ENCODE assay signal across 14 mouse cellular contexts in genomic region chr11:45670156-45670830, GRCm38 (mm10).
DNase-seq lines count a peak whose midpoint lies in the region; ATAC-seq lines count a peak whose summit lies in the region.
"Had no signal": no experiment of that assay in that cellular context is flagged by ENCODE, and none has a peak within 500 bp of the region (broad histone marks: within the 10 kb centered on the region; RNA-seq: fewer than 3 reads in every experiment).

No protein-coding gene starts in this region.

- H3K9ac ChIP-seq in neural tube, embryonic 11.5 days (ENCODE audit: low read length): no peak overlapping the region

- H3K36me3 ChIP-seq in embryonic facial prominence, embryonic 10.5 days (replicated peaks): no peaks in the 10 kb centered on the region
- H3K36me3 ChIP-seq in neural tube, embryonic 11.5 days (ENCODE audit: control insufficient read depth, insufficient read depth, low read length): no peaks in the 10 kb centered on the region

- H3K4me1 ChIP-seq in embryonic facial prominence, embryonic 10.5 days: peaks cover 11% of the 10 kb centered on the region
- peaks cover 3% of the 10 kb centered on the region; the same call in 1 of the 2 replicates for H3K4me1 ChIP-seq in neural tube, embryonic 11.5 days (ENCODE audit: control insufficient read depth, insufficient read depth, low read length)

- no peak for ATAC-seq in neural tube, embryonic 11.5 days (ENCODE audit: insufficient read depth, low FRiP score, low TSS enrichment)
- ATAC-seq: inflammation-experienced regulatory T-cells, adult 6 months had no signal

- 33% methylated on average over 8 of the region's 8 CpGs for WGBS in embryonic facial prominence, embryonic 10.5 days
- 37% methylated on average over 8 of the region's 8 CpGs for WGBS in neural tube, embryonic 11.5 days

- DNase-seq in adrenal gland, postnatal 14 days: peak; percentile 34
- DNase-seq in adrenal gland, postnatal 25 days: no peak
- peak; percentile 20 for DNase-seq in kidney, adult 9 months
- DNase-seq in kidney, adult 18-20 months: no peak
- peak; percentile 36 for DNase-seq in embryonic facial prominence, embryonic 10.5 days (ENCODE audit: low spot score)
- peak; percentile 19 for DNase-seq in neural tube, embryonic 11.5 days (ENCODE audit: low spot score)
- no peak for DNase-seq in urinary bladder, adult 18-20 months (ENCODE audit: low spot score in 2 of 2)
- no peak for DNase-seq in spleen, adult 12 weeks (ENCODE audit: low spot score)
- DNase-seq: cerebellum, adult 11-12 months; heart, adult 2 months; heart, postnatal 10 days; right cerebral cortex, postnatal 25 days had no signal

- H3K9me3 ChIP-seq in embryonic facial prominence, embryonic 10.5 days: no peaks in the 10 kb centered on the region
- H3K9me3 ChIP-seq in neural tube, embryonic 11.5 days (ENCODE audit: control insufficient read depth, low read length): no peaks in the 10 kb centered on the region

- no peaks in the 10 kb centered on the region for H3K27me3 ChIP-seq in embryonic facial prominence, embryonic 10.5 days (replicated peaks; ENCODE audit: low read depth, poor library complexity, severe bottlenecking)
- H3K27me3 ChIP-seq in neural tube, embryonic 11.5 days (ENCODE audit: control insufficient read depth, insufficient read depth, low read length): no peaks in the 10 kb centered on the region

- no peak overlapping the region for H3K4me2 ChIP-seq in neural tube, embryonic 11.5 days (ENCODE audit: low read depth)
- H3K4me2 ChIP-seq: liver, embryonic 11.5 days had no signal

- H3K27ac ChIP-seq in embryonic facial prominence, embryonic 10.5 days (replicated peaks): no peak overlapping the region
- H3K27ac ChIP-seq in neural tube, embryonic 11.5 days (ENCODE audit: low read depth, low read length): no peak overlapping the region
- H3K27ac ChIP-seq: heart, adult 2 months had no signal

- H3K4me3 ChIP-seq in embryonic facial prominence, embryonic 10.5 days: no peak overlapping the region
- H3K4me3 ChIP-seq in neural tube, embryonic 11.5 days (ENCODE audit: low read depth, low read length): no peak overlapping the region
- H3K4me3 ChIP-seq: heart, adult 2 months had no signal

Comparison
In these comparisons a context has a peak if more than half of its experiments do, and no peak if none do; other contexts are left out.
1. DNase-seq: peak in adrenal gland, postnatal 14 days (single experiment), kidney, adult 9 months (single experiment), embryonic facial prominence, embryonic 10.5 days (single experiment) and neural tube, embryonic 11.5 days (single experiment); none in adrenal gland, postnatal 25 days (single experiment), kidney, adult 18-20 months (single experiment), urinary bladder, adult 18-20 months (0 of 2) and spleen, adult 12 weeks (single experiment).